Mouse (Mus musculus) forebrain, embryonic 14.5 days (tissue): ENCODE measurements around the gene Mfsd14b. TPM values are rescaled to one million over a fixed set of nuclear protein-coding genes. Genes with fewer than 3 reads are reported as not detected.

Experiments
- ATAC-seq: fragments of 200-750 bp; cut with Nextera tagmentation; 2 replicates; pipeline ENCODE4 v1.8.0; 2017; ENCODE audit warnings: mild to moderate bottlenecking, moderate library complexity
- DNase-seq: peaks from one replicate; pipeline ENCODE4 v3.0.0-alpha.2; 2015; ENCODE audit warnings: low spot score
- H3K27ac ChIP-seq: fragments of 300-500 bp; sonication (generic); 2 replicates; pipeline ENCODE4 v1.5.1; 2014; ENCODE audit warnings: low read depth, mild to moderate bottlenecking, control low read depth, low read length, moderate library complexity
- H3K27me3 ChIP-seq: fragments of 300-500 bp; sonication (generic); replicated peaks from 2 replicates; pipeline ENCODE4 v1.6.1; 2014; ENCODE audit warnings: low read length, control low read depth, mixed read lengths; ENCODE audit not compliant: control insufficient read depth, insufficient read depth
- H3K36me3 ChIP-seq: fragments of 300-500 bp; sonication (generic); 2 replicates; pipeline ENCODE4 v1.6.1; 2014; ENCODE audit warnings: low read length, control low read depth; ENCODE audit not compliant: control insufficient read depth, insufficient read depth
- H3K4me1 ChIP-seq: fragments of 300-500 bp; sonication (generic); 2 replicates; pipeline ENCODE4 v1.6.1; 2014; ENCODE audit warnings: antibody characterized with exemption, low read length, control low read depth; ENCODE audit not compliant: control insufficient read depth, insufficient read depth
- H3K4me2 ChIP-seq: fragments of 300-500 bp; sonication (generic); 2 replicates; pipeline ENCODE4 v1.6.1; 2014; ENCODE audit warnings: mild to moderate bottlenecking, control low read depth, low read length
- H3K4me3 ChIP-seq: fragments of 300-500 bp; sonication (generic); 2 replicates; pipeline ENCODE4 v1.5.1; 2014; ENCODE audit warnings: low read depth, low read length, control low read depth
- H3K9ac ChIP-seq: fragments of 300-500 bp; sonication (generic); 2 replicates; pipeline ENCODE4 v1.6.1; 2014; ENCODE audit warnings: mild to moderate bottlenecking, low read length, control low read depth, moderate library complexity
- H3K9me3 ChIP-seq: fragments of 300-500 bp; sonication (generic); replicated peaks from 2 replicates; pipeline ENCODE4 v1.6.1; 2016; ENCODE audit warnings: low read length, control low read depth, mixed read lengths; ENCODE audit not compliant: control insufficient read depth
- WGBS: fragments of 180-500 bp; shearing (Covaris S2); extraction: QIAGEN DNeasy Blood & Tissue Kit; methylation state at CpG from one replicate; pipeline ENCODE4 v1.1.7; 2014; 5-methylcytosine and 5-hydroxymethylcytosine counted together
- polyA plus RNA-seq: library from polyadenylated mRNA; unstranded; fragments of >200 nt; fragmentation: Nextera tagmentation; extraction: Ambion mirVana; gene quantifications from 2 replicates; pipeline ENCODE4 v1.2.1, GENCODE M21; 2014

The Mfsd14b gene
- polyA plus RNA-seq, result 33.6 and 36.3 TPM in 2 replicates

DNA sequence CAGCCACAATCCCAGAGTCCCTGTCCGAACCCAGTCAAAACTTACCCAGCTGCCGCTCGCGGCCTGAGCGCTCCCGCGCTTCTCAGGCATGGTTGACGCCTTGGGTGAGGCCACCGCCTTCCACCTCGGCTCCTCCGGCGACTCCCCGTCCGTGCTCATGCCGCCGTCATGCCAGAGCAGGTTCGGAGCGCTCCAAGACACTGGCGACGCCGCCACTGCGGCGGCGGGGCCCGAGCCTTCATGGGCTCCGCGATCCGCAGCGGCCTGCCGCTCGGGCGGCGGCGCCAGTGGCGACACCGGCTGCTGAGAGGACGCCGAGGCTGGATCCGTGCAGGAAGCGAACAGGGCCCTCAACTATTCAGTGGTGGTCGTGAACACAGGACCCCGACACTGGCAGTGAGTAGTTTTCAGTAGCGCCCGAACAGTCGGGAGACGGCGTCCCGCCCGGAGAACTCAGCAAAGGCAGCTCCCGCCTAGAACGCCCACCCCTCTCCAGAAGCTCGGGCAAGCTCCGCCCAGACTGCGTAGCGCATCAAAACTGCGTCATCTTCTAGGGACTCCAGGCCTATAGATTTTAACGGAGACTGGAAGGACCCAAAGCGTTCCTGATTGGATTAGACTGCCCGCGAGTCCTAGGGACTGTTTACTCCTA lies at the start of gene Mfsd14b:
Gene Mfsd14b (minus strand): TSS at position 517 of the 652 bp plus-strand sequence.
- H3K27ac ChIP-seq, result peak within 1 kb of the TSS; percentile 74
- H3K9ac ChIP-seq, result peak within 1 kb of the TSS; percentile 92
- H3K4me3 ChIP-seq, result peak within 1 kb of the TSS; percentile 77
- H3K4me1 ChIP-seq, result peaks cover 3% of the 10 kb centered on the region; the same call in 1 of the 2 replicates
- under 1% methylated on average over 60 of the region's 60 CpGs for WGBS
- H3K27me3 ChIP-seq, result no peaks in the 10 kb centered on the region
- H3K36me3 ChIP-seq, result no peaks in the 10 kb centered on the region
- DNase-seq (peak; percentile 98), ATAC-seq (peak; percentile 99)
- H3K4me2 ChIP-seq, result peak within 1 kb of the TSS; percentile 79
- H3K9me3 ChIP-seq, result 0 out of 2 replicates have a peak, but pooled peaks cover 4% of the 10 kb centered on the region

DNA sequence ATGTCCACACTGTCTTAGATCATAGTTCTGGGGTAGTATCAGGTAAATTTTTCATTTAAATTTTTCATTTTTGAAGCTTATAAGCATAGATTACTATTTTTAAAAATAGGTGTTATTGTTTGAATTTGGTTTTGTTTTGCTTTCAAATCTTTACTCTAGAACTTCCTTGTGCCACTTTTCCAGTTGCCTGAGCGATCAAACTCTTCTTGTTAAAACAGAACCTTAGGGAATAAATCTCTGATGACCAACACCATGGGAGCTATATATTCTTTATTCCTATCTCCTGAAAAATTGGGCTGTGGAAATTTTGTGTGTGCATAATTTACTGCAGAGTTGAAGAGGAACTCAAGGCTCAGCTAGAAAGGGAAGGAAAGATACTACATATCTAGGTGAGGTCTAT lies 37.2 kb upstream of the Mfsd14b start, which contains the start of gene Olfr466:
Gene Olfr466 (plus strand): TSS at position 301 of the 400 bp plus-strand sequence.
- H3K9ac ChIP-seq, result no peak within 1 kb of the TSS
- H3K27ac ChIP-seq, result no peak within 1 kb of the TSS
- no peak within 1 kb of the TSS for H3K4me3 ChIP-seq
- ATAC-seq (no peak), DNase-seq (no peak)
- no peaks in the 10 kb centered on the region for H3K4me1 ChIP-seq
- no peaks in the 10 kb centered on the region for H3K36me3 ChIP-seq
- 82% methylated on average over 1 of the region's 1 CpGs for WGBS
- no peaks in the 10 kb centered on the region for H3K27me3 ChIP-seq
- no peak within 1 kb of the TSS for H3K4me2 ChIP-seq
- H3K9me3 ChIP-seq, result no peaks in the 10 kb centered on the region

- ATAC-seq (no peak), DNase-seq (no peak)
- Histone ChIP-seq H3K4me1 (no peaks in the 10 kb centered on the region), H3K27ac (no peak within 1 kb of the TSS), H3K36me3 (no peaks in the 10 kb centered on the region), H3K4me3 (no peak within 1 kb of the TSS), H3K9ac (no peak within 1 kb of the TSS), H3K9me3 (no peaks in the 10 kb centered on the region), H3K4me2 (no peak within 1 kb of the TSS), H3K27me3 (no peaks in the 10 kb centered on the region)
- 83% methylated on average over 4 of the region's 4 CpGs for WGBS
Measured at GRCm38 (mm10) chr13:65137789-65138188, 25.0 kb upstream of the Mfsd14b start, which contains the start of gene Olfr465-ps1. Gene Olfr465-ps1 (plus strand): TSS chr13:65138089.

GRCm38 (mm10) chr13:65127063-65127847 lies 14.5 kb upstream of the Mfsd14b start:
- no peak overlapping the region for H3K4me3 ChIP-seq
- H3K4me2 ChIP-seq, result no peak overlapping the region
- no peak overlapping the region for H3K27ac ChIP-seq
- ATAC-seq (no peak), DNase-seq (no peak)
- WGBS, result 71% methylated on average over 3 of the region's 3 CpGs
- no peaks in the 10 kb centered on the region for H3K36me3 ChIP-seq
- no peaks in the 10 kb centered on the region for H3K4me1 ChIP-seq
- no peaks in the 10 kb centered on the region for H3K9me3 ChIP-seq
- H3K9ac ChIP-seq, result no peak overlapping the region
- no peaks in the 10 kb centered on the region for H3K27me3 ChIP-seq

GRCm38 (mm10) chr13:65122111-65122510 lies 9.3 kb upstream of the Mfsd14b start:
- H3K4me1 ChIP-seq, result no peaks in the 10 kb centered on the region
- no peak overlapping the region for H3K4me3 ChIP-seq
- no peak overlapping the region for H3K27ac ChIP-seq
- H3K9ac ChIP-seq, result no peak overlapping the region
- ATAC-seq (no peak), DNase-seq (no peak)
- 86% methylated on average over 1 of the region's 1 CpGs for WGBS
- no peaks in the 10 kb centered on the region for H3K9me3 ChIP-seq
- H3K27me3 ChIP-seq, result no peaks in the 10 kb centered on the region
- H3K4me2 ChIP-seq, result no peak overlapping the region
- H3K36me3 ChIP-seq, result no peaks in the 10 kb centered on the region

- no peak overlapping the region for H3K4me2 ChIP-seq
- no peaks in the 10 kb centered on the region for H3K9me3 ChIP-seq
- DNase-seq (no peak), ATAC-seq (no peak)
- H3K36me3 ChIP-seq, result no peaks in the 10 kb centered on the region
- H3K4me1 ChIP-seq, result no peaks in the 10 kb centered on the region
- no peak overlapping the region for H3K4me3 ChIP-seq
- WGBS, result 68% methylated on average over 3 of the region's 3 CpGs
- no peak overlapping the region for H3K9ac ChIP-seq
- no peaks in the 10 kb centered on the region for H3K27me3 ChIP-seq
- H3K27ac ChIP-seq, result no peak overlapping the region
Measured at GRCm38 (mm10) chr13:65120984-65121383, 8.2 kb upstream of the Mfsd14b start.

DNA sequence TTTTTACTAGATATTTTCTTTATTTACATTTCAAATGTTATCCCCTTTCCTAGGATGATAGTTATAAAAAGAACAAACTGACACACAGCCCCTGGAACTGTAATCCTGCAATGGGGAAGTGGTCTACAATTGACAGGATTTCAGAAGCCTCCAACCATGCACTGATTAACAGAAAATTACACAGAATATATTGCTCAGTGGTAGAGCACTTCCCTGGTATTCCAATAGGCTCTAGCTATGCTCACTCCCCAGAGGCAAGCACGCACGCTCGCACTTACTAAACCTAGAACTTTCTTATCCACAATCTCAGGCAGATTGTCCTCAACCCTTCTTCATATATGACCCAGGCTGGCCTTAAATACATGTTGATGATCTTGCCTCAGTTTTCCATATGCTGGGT lies 464 bp upstream of the Mfsd14b start:
- peak; percentile 44 for ATAC-seq
- H3K4me2 ChIP-seq, result peak overlapping the region; percentile 79
- WGBS, result 54% methylated on average over 3 of the region's 3 CpGs
- H3K4me3 ChIP-seq, result peak overlapping the region; percentile 77
- peak; percentile 22 for DNase-seq
- peak overlapping the region; percentile 74 for H3K27ac ChIP-seq
- 0 out of 2 replicates have a peak, but pooled peaks cover 4% of the 10 kb centered on the region for H3K9me3 ChIP-seq
- H3K36me3 ChIP-seq, result no peaks in the 10 kb centered on the region
- no peaks in the 10 kb centered on the region for H3K27me3 ChIP-seq
- H3K9ac ChIP-seq, result peak overlapping the region; percentile 92
- peaks cover 3% of the 10 kb centered on the region; the same call in 1 of the 2 replicates for H3K4me1 ChIP-seq

- Histone ChIP-seq H3K9ac (peak overlapping the region; percentile 92), H3K4me3 (peak overlapping the region; percentile 77), H3K4me2 (peak overlapping the region; percentile 79), H3K4me1 (peaks cover 3% of the 10 kb centered on the region; the same call in 1 of the 2 replicates), H3K9me3 (0 out of 2 replicates have a peak, but pooled peaks cover 4% of the 10 kb centered on the region), H3K36me3 (no peaks in the 10 kb centered on the region), H3K27ac (peak overlapping the region; percentile 74; the same call in 1 of the 2 replicates), H3K27me3 (no peaks in the 10 kb centered on the region)
- ATAC-seq, result no peak
- under 1% methylated on average over 5 of the region's 5 CpGs for WGBS
- peak; percentile 6 for DNase-seq
Measured at GRCm38 (mm10) chr13:65111961-65112360, 814 bp downstream of the Mfsd14b start.
